Mouse (Mus musculus) ZHBTc4 (cell line): ENCODE results near the gene Mlst8.
"Not testable (repeated sequence)": the region's sequence is repeated elsewhere in the genome, so short reads cannot be mapped to it uniquely, and the experiment has no call there.

Source experiments
- DNase-seq: peaks from one replicate; pipeline ENCODE4 v3.0.0-alpha.2; 2011; ENCODE audit warnings: low read depth, low spot score

The Mlst8 gene

GRCm38 (mm10) chr17:24426471-24427169 is 52.3 kb downstream of the Mlst8 start, which contains the start of gene Eci1:
Eci1 (plus strand) TSS chr17:24426641.
- peak; percentile 96 for DNase-seq

DNA sequence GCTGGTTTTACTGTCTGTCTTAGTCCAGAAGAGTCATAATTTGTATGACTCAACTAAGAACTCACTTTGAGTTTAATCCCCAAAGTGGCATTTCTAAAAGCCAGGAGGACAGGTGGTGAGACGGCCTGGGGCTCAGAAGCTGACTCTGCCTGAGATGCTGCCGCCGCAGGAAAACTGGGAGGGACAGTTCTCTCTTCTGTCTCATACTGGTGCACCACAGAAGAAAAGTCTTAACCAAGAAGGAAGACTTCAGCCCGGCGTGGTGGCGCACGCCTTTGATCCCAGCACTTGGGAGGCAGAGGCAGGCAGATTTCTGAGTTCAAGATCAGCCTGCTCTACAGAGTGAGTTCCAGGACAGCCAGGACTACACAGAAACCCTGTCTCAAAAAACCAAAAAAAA is 53.0 kb downstream of the Mlst8 start:
- DNase-seq, result peak; percentile 50

DNA sequence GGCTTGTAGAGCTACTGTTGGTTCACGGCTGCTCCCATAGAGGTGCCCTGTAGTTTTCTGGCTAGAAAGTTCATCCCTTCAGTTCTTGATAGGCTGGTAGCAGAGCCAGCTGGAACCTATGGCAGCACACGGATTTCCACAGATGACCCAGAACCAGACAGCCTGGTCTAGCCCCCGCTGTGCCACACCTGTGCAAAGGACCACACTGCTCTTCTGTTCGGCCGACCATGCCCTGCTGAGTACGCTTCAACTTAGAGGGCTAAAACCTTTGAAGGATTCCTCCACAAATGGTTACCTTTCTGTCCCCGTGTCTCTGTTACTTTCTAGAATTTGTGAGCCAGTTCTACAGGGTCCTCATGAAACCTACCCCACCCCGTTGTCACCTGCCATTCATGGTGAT is 53.6 kb downstream of the Mlst8 start:
- not testable (repeated sequence) for DNase-seq

DNA sequence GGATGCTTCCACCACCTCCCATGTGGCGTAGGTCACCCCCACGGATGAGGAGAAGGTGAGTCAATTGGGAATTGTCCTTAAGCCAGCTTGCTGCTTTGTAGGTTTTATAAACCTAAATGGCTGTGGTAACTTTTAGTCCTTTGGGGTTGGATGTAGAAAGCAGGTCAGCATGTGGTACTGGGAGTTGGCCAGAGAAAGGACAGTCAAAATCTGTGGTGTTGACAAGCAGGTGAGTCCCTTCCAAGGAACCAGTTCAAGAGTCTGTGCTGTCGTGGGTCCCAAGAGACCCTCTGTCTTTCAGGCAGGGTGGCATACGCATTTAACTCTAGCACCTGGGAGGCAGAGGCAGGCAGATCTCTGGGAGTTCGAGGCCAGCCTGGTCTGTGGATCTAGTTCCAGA is 54.4 kb downstream of the Mlst8 start:
- no peak for DNase-seq
